Mouse (Mus musculus) forebrain, embryonic 10.5 days (tissue): ENCODE measurements around the gene Pitpnm3. TPM values are rescaled to one million over a fixed set of nuclear protein-coding genes. Genes with fewer than 3 reads are reported as not detected.

ENCODE experiments used
- DNase-seq: peaks from one replicate; pipeline ENCODE4 v3.0.0-alpha.2; 2017; ENCODE audit warnings: low spot score; ENCODE audit errors: extremely low spot score
- H3K27ac ChIP-seq: fragments of 300-500 bp; sonication (generic); 2 replicates; pipeline ENCODE4 v1.5.1; 2016; ENCODE audit warnings: mild to moderate bottlenecking
- H3K27me3 ChIP-seq: fragments of 300-500 bp; sonication (generic); 2 replicates; pipeline ENCODE4 v1.6.1; 2016; ENCODE audit warnings: mild to moderate bottlenecking; ENCODE audit not compliant: poor library complexity, severe bottlenecking
- H3K36me3 ChIP-seq: fragments of 300-500 bp; sonication (generic); replicated peaks from 2 replicates; pipeline ENCODE4 v1.6.1; 2016; ENCODE audit warnings: mild to moderate bottlenecking, moderate library complexity
- H3K4me1 ChIP-seq: fragments of 300-500 bp; sonication (generic); 2 replicates; pipeline ENCODE4 v1.6.1; 2016
- H3K4me3 ChIP-seq: fragments of 300-500 bp; sonication (generic); 2 replicates; pipeline ENCODE4 v1.5.1; 2016; ENCODE audit warnings: mild to moderate bottlenecking, moderate library complexity
- H3K9me3 ChIP-seq: fragments of 300-500 bp; sonication (generic); 2 replicates; pipeline ENCODE4 v1.6.1; 2016; ENCODE audit warnings: mild to moderate bottlenecking, moderate library complexity
- WGBS: fragments of 180-500 bp; shearing (Covaris S2); methylation state at CpG from one replicate; pipeline ENCODE4 v1.1.7; 2016; 5-methylcytosine and 5-hydroxymethylcytosine counted together
- polyA plus RNA-seq: library from polyadenylated mRNA; unstranded; fragments of >200 nt; fragmentation: Nextera tagmentation; extraction: Ambion mirVana; gene quantifications from 2 replicates; pipeline ENCODE4 v1.2.1, GENCODE M21; 2016

Gene Pitpnm3
- polyA plus RNA-seq, 1 experiment from 2014 or later: 0.04 TPM

DNA sequence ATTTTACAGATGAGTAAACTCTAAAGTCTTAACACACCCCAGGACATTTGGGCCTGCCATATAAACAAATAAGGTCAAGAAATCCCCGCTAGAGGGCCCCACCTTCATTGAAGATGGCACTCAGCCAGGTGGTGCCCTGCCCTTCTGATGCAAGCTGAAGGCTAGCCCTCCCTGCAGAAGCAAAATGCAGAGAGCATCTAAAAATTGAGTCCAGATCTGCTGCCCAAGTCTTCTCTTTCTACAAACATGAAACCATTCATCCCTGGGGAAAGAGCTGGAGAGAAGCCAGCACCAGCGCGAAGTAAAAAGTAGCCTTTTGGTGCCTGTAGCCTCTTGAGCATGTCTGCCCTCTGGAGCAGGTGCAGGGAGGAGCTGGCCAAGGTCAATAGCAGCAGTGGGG lies 57.5 kb downstream of the Pitpnm3 start:
- H3K4me3 ChIP-seq: no peak overlapping the region
- no peaks in the 10 kb centered on the region for H3K36me3 ChIP-seq
- peaks cover 11% of the 10 kb centered on the region for H3K4me1 ChIP-seq
- DNase-seq: no peak
- H3K27ac ChIP-seq: no peak overlapping the region
- H3K27me3 ChIP-seq: no peaks in the 10 kb centered on the region
- H3K9me3 ChIP-seq: no peaks in the 10 kb centered on the region
- WGBS: 45% methylated on average over 3 of the region's 3 CpGs

GRCm38 (mm10) chr11:72074230-72074629 lies 61.3 kb downstream of the Pitpnm3 start:
- no peak overlapping the region for H3K4me3 ChIP-seq
- H3K27ac ChIP-seq: no peak overlapping the region
- peaks cover 18% of the 10 kb centered on the region for H3K4me1 ChIP-seq
- H3K36me3 ChIP-seq: no peaks in the 10 kb centered on the region
- DNase-seq: no peak
- no peaks in the 10 kb centered on the region for H3K9me3 ChIP-seq
- WGBS: 87% methylated on average over 13 of the region's 13 CpGs
- no peaks in the 10 kb centered on the region for H3K27me3 ChIP-seq

- no peaks in the 10 kb centered on the region for H3K36me3 ChIP-seq
- no peak overlapping the region for H3K4me3 ChIP-seq
- peaks cover 14% of the 10 kb centered on the region for H3K4me1 ChIP-seq
- H3K27ac ChIP-seq: peak overlapping the region; percentile 35; the same call in 1 of the 2 replicates
- no peaks in the 10 kb centered on the region for H3K27me3 ChIP-seq
- H3K9me3 ChIP-seq: no peaks in the 10 kb centered on the region
- no peak for DNase-seq
- WGBS: 62% methylated on average over 6 of the region's 6 CpGs
Measured at GRCm38 (mm10) chr11:72072331-72072905, 63.2 kb downstream of the Pitpnm3 start.

- H3K4me3 ChIP-seq: no peak overlapping the region
- H3K27ac ChIP-seq: no peak overlapping the region
- no peaks in the 10 kb centered on the region for H3K9me3 ChIP-seq
- DNase-seq: no peak
- H3K27me3 ChIP-seq: no peaks in the 10 kb centered on the region
- peaks cover 14% of the 10 kb centered on the region for H3K4me1 ChIP-seq
- H3K36me3 ChIP-seq: no peaks in the 10 kb centered on the region
- 83% methylated on average over 9 of the region's 9 CpGs for WGBS
Measured at GRCm38 (mm10) chr11:72070733-72071132, 64.8 kb downstream of the Pitpnm3 start.

- peaks cover 18% of the 10 kb centered on the region for H3K4me1 ChIP-seq
- H3K36me3 ChIP-seq: no peaks in the 10 kb centered on the region
- no peak overlapping the region for H3K4me3 ChIP-seq
- DNase-seq: no peak
- no peak overlapping the region for H3K27ac ChIP-seq
- peaks cover 3% of the 10 kb centered on the region; the same call in 1 of the 2 replicates for H3K9me3 ChIP-seq
- H3K27me3 ChIP-seq: no peaks in the 10 kb centered on the region
- 86% methylated on average over 7 of the region's 7 CpGs for WGBS
Measured at GRCm38 (mm10) chr11:72068026-72068425, 67.6 kb downstream of the Pitpnm3 start.

DNA sequence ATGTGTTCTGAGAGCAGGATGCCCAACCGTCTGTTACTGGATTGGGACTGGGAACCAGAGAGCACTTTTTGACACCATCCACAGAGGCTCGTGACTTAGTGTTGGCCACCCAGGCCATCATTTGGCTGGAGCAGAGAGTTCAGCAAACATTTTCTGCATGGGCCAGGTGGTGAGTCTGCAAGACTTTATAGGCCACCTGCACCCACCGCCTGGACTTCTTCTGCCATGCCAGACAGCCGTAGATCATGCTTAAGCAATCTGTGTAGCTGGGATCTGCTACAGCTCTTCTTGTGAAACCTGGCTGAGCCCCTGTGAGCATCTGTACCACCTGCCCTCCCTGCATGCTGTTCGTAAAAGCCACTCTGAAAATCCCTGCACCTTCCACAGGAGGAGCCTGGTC lies 68.3 kb downstream of the Pitpnm3 start:
- H3K4me3 ChIP-seq: no peak overlapping the region
- WGBS: 87% methylated on average over 5 of the region's 5 CpGs
- DNase-seq: no peak
- H3K9me3 ChIP-seq: peaks cover 3% of the 10 kb centered on the region; the same call in 1 of the 2 replicates
- H3K36me3 ChIP-seq: no peaks in the 10 kb centered on the region
- H3K4me1 ChIP-seq: peaks cover 12% of the 10 kb centered on the region
- H3K27me3 ChIP-seq: no peaks in the 10 kb centered on the region
- no peak overlapping the region for H3K27ac ChIP-seq

DNA sequence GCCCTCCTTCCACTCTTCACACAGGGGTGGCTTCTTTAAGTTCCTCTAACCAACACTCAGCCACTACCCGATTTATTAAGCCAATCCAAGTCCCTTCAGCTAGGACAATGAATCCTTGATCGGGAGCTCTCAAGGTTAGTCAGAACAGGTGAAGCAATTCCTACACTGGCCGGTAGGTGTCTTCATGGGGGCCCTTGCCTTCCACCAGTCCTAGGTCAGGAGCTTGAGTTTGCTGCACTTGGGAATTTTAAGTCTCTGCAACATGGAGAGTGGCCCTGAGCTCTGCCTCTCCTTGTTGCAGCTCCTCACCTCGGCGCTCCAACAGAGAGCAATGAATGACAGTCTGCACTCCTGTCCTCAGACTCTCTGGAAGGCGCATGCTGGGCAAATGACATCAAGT lies 69.2 kb downstream of the Pitpnm3 start:
- WGBS: 46% methylated on average over 6 of the region's 6 CpGs

GRCm38 (mm10) chr11:72065103-72065502 lies 70.5 kb downstream of the Pitpnm3 start:
- Histone ChIP-seq H3K27me3 (no peaks in the 10 kb centered on the region), H3K9me3 (peaks cover 3% of the 10 kb centered on the region; the same call in 1 of the 2 replicates), H3K27ac (no peak overlapping the region), H3K4me3 (no peak overlapping the region), H3K4me1 (peaks cover 4% of the 10 kb centered on the region; the same call in 1 of the 2 replicates), H3K36me3 (no peaks in the 10 kb centered on the region)
- no peak for DNase-seq
- WGBS: 91% methylated on average over 8 of the region's 8 CpGs

More for the DNA sequence above, 69.2 kb downstream of the Pitpnm3 start:
- H3K9me3 ChIP-seq: peaks cover 3% of the 10 kb centered on the region; the same call in 1 of the 2 replicates
- H3K27ac ChIP-seq: no peak overlapping the region
- DNase-seq: peak; percentile 39
- H3K36me3 ChIP-seq: no peaks in the 10 kb centered on the region
- H3K27me3 ChIP-seq: no peaks in the 10 kb centered on the region
- no peak overlapping the region for H3K4me3 ChIP-seq
- H3K4me1 ChIP-seq: peaks cover 11% of the 10 kb centered on the region

- H3K27me3 ChIP-seq: no peaks in the 10 kb centered on the region
- no peaks in the 10 kb centered on the region for H3K36me3 ChIP-seq
- H3K4me3 ChIP-seq: no peak overlapping the region
- peaks cover 3% of the 10 kb centered on the region; the same call in 1 of the 2 replicates for H3K9me3 ChIP-seq
- WGBS: 85% methylated on average over 6 of the region's 6 CpGs
- H3K4me1 ChIP-seq: peaks cover 4% of the 10 kb centered on the region; the same call in 1 of the 2 replicates
- H3K27ac ChIP-seq: no peak overlapping the region
- DNase-seq: no peak
Measured at GRCm38 (mm10) chr11:72064414-72064813, 71.2 kb downstream of the Pitpnm3 start.

- H3K9me3 ChIP-seq: peaks cover 3% of the 10 kb centered on the region; the same call in 1 of the 2 replicates
- no peak overlapping the region for H3K4me3 ChIP-seq
- peaks cover 6% of the 10 kb centered on the region for H3K4me1 ChIP-seq
- WGBS: 87% methylated on average over 13 of the region's 13 CpGs
- no peaks in the 10 kb centered on the region for H3K27me3 ChIP-seq
- no peak for DNase-seq
- no peak overlapping the region for H3K27ac ChIP-seq
- no peaks in the 10 kb centered on the region for H3K36me3 ChIP-seq
Measured at GRCm38 (mm10) chr11:72061093-72061620, 74.4 kb downstream of the Pitpnm3 start.

DNA sequence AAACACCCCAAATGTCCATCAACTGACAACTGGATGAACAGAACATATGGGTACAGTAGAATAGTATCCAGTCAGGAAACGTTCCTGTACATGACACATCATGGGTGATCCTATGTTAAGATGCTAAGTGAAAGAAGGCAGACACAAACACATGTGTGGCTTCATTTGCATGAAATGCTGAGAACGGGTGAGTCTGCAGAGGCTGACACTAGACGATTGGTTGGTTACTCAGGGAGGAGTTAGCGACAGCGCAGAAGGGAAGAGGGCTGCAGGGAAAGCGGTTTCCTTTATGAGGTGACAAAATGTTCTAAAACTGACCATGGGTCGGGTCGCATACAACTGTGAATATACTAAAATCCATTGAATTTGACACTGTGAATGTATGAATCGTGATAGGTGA lies 75.2 kb downstream of the Pitpnm3 start:
- Histone ChIP-seq H3K27me3 (no peaks in the 10 kb centered on the region), H3K36me3 (no peaks in the 10 kb centered on the region), H3K9me3 (peaks cover 3% of the 10 kb centered on the region; the same call in 1 of the 2 replicates), H3K27ac (no peak overlapping the region), H3K4me1 (peaks cover 13% of the 10 kb centered on the region), H3K4me3 (no peak overlapping the region)
- DNase-seq: no peak
- WGBS: 85% methylated on average over 9 of the region's 9 CpGs

DNA sequence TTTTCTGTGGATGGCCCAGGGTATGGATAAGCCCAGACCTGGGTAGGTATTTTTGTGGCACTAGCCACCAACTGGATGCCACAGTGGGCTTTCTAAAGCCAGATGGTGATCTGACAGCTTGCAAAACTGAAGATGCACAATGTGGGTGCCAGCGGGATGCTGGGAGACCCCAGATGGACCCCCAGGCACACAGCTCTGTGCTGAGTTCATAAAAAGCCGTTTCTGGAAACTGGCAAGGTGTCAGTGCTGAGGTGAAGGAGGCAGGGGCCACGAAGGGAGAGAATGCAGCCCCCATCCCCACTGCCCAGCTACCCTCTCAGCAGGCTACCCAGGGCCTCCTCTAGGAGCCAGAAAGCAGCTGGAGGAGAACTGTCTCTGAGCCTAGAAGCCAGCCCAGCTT lies 78.4 kb downstream of the Pitpnm3 start:
- no peak for DNase-seq
- Histone ChIP-seq H3K4me1 (peaks cover 18% of the 10 kb centered on the region), H3K27ac (no peak overlapping the region), H3K36me3 (no peaks in the 10 kb centered on the region), H3K9me3 (no peaks in the 10 kb centered on the region), H3K4me3 (no peak overlapping the region), H3K27me3 (peaks cover 18% of the 10 kb centered on the region)
- WGBS: 85% methylated on average over 3 of the region's 3 CpGs

- Histone ChIP-seq H3K4me1 (peaks cover 36% of the 10 kb centered on the region), H3K4me3 (no peak overlapping the region), H3K36me3 (no peaks in the 10 kb centered on the region), H3K9me3 (no peaks in the 10 kb centered on the region), H3K27ac (no peak overlapping the region), H3K27me3 (peaks cover 38% of the 10 kb centered on the region)
- 76% methylated on average over 2 of the region's 2 CpGs for WGBS
- DNase-seq: no peak
Measured at GRCm38 (mm10) chr11:72055176-72055575, 80.4 kb downstream of the Pitpnm3 start.
